Mouse (Mus musculus) brown adipose tissue, adult 24 weeks (tissue): Measurements from ENCODE around the gene Bckdhb. TPM values are rescaled to one million over a fixed set of nuclear protein-coding genes. Genes with fewer than 3 reads are reported as not detected.
"Not testable (repeated sequence)": the region's sequence is repeated elsewhere in the genome, so short reads cannot be mapped to it uniquely, and the experiment has no call there.

Experiments used
- H3K27ac ChIP-seq: fragments of 200-500 bp; replicated peaks from 2 replicates; pipeline ENCODE4 v1.5.1; 2012; ENCODE audit warnings: low read depth, mild to moderate bottlenecking, low read length
- H3K4me1 ChIP-seq: fragments of 200-500 bp; 2 replicates; pipeline ENCODE4 v1.6.1; 2012; ENCODE audit warnings: low read length, mixed read lengths; ENCODE audit not compliant: control insufficient read depth, insufficient read depth, insufficient read length
- H3K4me3 ChIP-seq: fragments of 200-500 bp; 2 replicates; pipeline ENCODE4 v1.5.1; 2012; ENCODE audit warnings: low read depth, mild to moderate bottlenecking, low read length, moderate library complexity; ENCODE audit not compliant: insufficient read depth
- polyA plus RNA-seq: library from polyadenylated mRNA; stranded (reverse); fragments of >200 nt; gene quantifications from 2 replicates; pipeline ENCODE4 v1.2.4, GENCODE M21; 2012; ENCODE audit not compliant: missing spikeins, insufficient read depth, insufficient read length

Bckdhb gene
- polyA plus RNA-seq, 1 experiment: 253 TPM

DNA sequence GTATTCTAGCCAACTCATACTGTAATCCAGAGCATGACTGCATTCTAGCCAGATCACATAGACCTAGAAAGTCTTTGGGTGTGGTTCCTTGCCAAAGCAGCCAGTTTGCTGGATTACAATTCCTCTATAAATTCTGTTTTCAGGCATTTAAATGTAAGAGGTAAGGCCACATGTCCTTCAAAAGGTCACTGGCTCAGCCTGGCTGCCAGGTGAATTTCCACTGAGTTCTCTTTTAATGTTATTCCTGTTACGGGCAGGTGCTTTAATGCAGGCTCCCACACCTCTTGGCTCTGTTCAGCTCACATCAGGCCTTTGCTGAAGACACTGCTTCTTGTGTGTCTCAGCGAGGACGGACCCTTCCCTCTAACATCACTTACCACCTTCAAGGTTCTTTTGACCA is 15.1 kb downstream of the Bckdhb start:
- no peak overlapping the region for H3K27ac ChIP-seq
- no peaks in the 10 kb centered on the region for H3K4me1 ChIP-seq
- no peak overlapping the region for H3K4me3 ChIP-seq

DNA sequence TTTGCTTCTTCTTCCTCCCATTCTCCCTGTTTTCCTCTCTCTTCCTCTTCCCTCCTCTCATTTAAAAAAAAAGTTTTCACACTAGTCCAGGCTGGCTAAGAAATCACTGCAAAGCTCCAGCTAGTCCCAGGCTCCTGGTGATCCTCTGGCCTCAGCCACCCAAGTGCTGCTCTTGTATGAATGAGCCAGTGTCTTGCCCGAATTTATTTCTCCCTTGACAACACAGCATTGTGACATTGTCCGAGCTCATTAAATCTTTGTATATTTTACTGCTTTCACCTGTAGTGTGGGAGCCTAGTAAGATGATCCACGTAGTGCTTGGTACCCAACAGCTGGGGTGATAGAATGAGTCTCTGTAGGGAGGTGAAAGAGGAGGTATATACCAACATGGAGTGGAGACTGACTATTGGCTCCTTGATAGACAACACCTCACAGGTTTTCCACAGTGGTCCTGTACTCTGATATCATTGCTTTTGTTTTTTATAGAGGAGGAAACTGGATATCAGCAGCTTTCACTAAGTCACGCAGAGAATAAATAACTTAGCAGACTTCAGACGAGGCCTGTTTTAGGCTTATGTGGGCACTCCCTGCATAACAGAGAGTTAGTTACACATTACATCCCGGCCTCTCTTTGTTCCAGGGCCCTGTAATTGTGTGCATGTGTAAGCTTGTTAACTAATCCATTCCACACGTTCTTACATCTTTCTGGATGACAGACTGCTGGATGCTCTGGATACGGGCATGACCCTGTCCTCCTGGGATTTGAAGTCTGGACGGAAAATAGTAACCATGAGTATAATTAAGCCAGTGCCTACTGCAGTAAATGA is 15.8 kb downstream of the Bckdhb start:
- Histone ChIP-seq H3K4me1 (no peaks in the 10 kb centered on the region), H3K4me3 (no peak overlapping the region), H3K27ac (no peak overlapping the region)

- H3K4me3 ChIP-seq: no peak overlapping the region
- no peak overlapping the region for H3K27ac ChIP-seq
- H3K4me1 ChIP-seq: no peaks in the 10 kb centered on the region
Measured at GRCm38 (mm10) chr9:83951336-83951735, 26.4 kb downstream of the Bckdhb start.

DNA sequence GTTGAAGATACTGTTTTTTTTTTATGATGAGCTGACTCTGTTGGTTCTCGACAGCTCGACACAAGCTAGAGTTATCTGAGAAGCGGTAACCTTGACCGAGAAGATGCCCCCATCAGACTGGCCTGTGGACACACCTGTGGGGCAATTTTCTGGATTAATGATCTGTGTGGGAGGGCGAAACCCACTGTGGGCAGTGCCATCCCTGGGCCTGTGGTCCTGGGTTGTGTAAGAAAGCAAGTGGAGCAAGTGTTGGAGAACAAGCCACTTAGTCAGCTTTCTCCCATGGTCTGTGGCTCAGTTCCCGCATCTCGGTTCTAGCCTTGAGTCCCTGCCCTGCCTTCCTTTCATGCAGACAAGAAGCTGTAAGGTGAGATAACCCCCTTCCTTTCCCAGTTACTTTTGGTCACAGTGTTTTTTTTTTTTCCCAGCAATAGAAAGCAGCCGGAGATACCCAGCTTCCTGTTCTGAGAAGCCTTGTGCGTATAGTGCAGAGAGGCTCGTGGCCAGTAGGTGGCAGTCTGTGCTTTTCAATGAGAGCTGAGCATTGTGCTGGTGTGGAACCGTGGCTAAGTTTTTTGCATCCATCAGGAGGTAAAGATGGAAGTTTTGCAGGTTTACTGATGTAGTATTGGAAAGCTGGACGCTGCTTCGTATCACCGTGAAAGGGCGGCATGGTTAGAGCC is 31.8 kb downstream of the Bckdhb start:
- Histone ChIP-seq H3K27ac (no peak overlapping the region), H3K4me3 (no peak overlapping the region), H3K4me1 (no peaks in the 10 kb centered on the region)

- Histone ChIP-seq H3K4me3 (no peak overlapping the region), H3K4me1 (no peaks in the 10 kb centered on the region), H3K27ac (no peak overlapping the region)
Measured at GRCm38 (mm10) chr9:83962098-83963086, 37.4 kb downstream of the Bckdhb start.

DNA sequence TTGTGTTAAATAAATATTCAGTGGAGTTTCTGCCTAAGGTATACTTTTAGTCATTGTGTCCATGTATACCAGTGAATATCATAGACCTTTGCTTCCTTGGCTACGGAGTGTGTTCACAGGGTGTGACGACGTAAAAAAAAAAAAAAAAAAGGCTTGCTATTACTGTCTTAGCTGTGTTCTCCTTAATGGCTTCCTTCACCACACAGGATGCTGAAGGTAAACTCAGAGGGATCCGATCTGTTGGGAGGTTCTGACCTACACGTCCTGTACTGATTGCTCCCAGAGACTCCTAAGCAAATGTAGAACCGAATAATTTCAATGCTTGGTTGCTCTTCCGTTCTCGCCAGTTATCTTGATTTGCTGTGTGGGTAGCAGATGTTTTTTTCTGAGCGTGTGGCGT is 38.4 kb downstream of the Bckdhb start:
- no peak overlapping the region for H3K27ac ChIP-seq

DNA sequence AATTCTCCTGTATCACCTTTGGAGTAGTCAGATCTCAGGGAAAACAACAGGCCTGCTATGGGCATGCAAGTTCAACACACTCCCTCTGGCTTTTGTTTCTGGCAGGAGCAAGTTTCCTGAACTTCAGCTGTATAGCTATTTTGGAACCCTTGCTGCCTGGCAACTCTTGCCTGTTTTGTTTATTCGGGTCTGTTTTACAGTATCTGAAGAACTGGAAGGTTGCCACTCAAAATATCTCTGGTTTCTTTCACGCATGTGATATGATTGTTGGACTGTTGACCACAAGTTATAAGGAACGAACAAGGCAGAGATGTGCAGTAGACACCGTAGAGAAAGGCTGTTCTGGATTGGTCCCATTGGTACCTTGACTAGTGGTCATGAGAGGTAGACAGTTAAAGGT is 39.4 kb downstream of the Bckdhb start:
- Histone ChIP-seq H3K4me3 (no peak overlapping the region), H3K4me1 (no peaks in the 10 kb centered on the region), H3K27ac (no peak overlapping the region)

More for the DNA sequence above, 38.4 kb downstream of the Bckdhb start:
- Histone ChIP-seq H3K4me3 (no peak overlapping the region), H3K4me1 (no peaks in the 10 kb centered on the region)

GRCm38 (mm10) chr9:83967439-83968050 is 42.6 kb downstream of the Bckdhb start:
- Histone ChIP-seq H3K27ac (no peak overlapping the region), H3K4me1 (no peaks in the 10 kb centered on the region), H3K4me3 (no peak overlapping the region)

DNA sequence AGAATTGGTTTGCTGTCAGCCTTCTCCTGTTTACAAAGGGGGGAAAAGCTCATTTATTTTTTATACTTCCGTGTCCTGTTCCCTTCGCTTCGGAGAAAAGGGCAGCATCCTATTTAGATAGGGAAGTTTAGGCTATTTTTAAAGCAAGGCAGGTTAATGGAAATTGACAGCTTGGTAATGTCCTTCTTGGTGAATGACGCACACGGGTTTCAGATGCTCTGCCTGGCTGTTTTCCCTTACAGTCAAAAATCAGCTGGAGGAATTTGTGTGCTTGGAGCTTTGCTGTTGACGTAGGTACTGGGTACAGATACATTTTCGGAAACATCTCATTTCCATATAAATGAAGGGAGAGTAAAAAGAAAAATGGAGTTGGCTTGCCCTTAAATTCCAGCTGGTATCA is 44.4 kb downstream of the Bckdhb start:
- Histone ChIP-seq H3K4me1 (no peaks in the 10 kb centered on the region), H3K27ac (no peak overlapping the region), H3K4me3 (no peak overlapping the region)

DNA sequence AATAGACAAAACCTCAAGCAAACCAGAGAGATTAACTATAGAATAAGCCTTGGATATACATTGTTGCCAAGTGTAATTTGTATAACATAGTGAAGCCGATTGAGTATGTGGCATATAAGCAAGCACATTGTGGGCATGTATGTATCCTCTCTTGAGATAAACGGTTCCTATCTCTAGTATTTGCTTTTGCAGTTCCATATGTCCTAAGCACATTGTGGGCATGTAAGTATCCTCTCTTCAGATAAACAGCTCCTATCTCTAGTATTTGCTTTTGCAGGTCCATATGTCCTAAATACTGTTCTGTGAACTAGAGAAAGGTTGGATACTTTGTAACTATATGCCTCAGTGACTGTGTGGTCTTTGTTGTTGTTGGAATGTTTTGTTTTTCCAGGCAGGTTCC is 48.5 kb downstream of the Bckdhb start:
- Histone ChIP-seq H3K27ac (no peak overlapping the region), H3K4me3 (no peak overlapping the region), H3K4me1 (no peaks in the 10 kb centered on the region)

- Histone ChIP-seq H3K4me1 (no peaks in the 10 kb centered on the region), H3K27ac (no peak overlapping the region), H3K4me3 (no peak overlapping the region)
Measured at GRCm38 (mm10) chr9:83975811-83976210, 50.9 kb downstream of the Bckdhb start.

GRCm38 (mm10) chr9:83981234-83981633 is 56.3 kb downstream of the Bckdhb start:
- H3K4me1 ChIP-seq: no peaks in the 10 kb centered on the region
- no peak overlapping the region for H3K27ac ChIP-seq
- no peak overlapping the region for H3K4me3 ChIP-seq

DNA sequence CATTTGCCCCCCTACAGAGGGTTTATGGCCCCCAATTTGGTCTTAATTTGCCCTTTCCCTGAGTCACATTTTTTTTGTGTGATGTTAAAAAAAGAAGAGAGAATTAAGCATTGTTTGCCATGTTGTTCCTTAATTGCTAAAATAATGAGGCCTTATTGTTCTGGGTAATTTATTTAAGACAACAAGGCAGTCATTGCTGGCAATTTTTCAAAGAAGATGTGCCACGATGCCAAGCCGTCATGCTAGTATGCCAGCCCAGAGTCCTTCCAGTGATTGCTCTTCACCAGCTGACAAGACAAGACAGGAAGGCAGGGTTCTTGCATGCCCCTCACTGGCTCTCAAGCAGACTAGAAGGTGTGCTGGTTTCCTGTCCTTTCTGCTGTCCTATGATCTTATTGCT is 84.0 kb downstream of the Bckdhb start:
- no peak overlapping the region for H3K4me3 ChIP-seq
- no peak overlapping the region for H3K27ac ChIP-seq
- H3K4me1 ChIP-seq: no peaks in the 10 kb centered on the region

DNA sequence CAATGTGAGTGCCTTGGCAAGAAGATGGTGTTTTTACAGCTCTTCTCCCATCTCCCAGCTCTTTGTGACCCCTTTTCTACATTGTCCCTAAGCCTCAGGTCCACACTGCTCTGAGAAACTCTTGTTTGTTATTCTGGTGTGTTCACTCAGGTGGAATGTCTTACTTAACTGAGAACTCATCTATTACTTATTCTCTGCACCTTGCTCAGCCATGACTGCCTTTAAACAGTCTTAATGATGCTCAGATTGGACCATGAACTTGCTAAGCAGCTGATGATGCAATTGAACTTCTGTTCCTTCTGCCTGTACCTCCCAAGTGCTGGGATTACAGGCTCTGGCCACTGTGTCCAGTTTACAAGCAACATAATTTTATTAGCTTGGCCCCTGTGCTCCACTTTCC is 86.2 kb downstream of the Bckdhb start:
- H3K4me1 ChIP-seq: no peaks in the 10 kb centered on the region
- no peak overlapping the region for H3K27ac ChIP-seq
- no peak overlapping the region for H3K4me3 ChIP-seq

DNA sequence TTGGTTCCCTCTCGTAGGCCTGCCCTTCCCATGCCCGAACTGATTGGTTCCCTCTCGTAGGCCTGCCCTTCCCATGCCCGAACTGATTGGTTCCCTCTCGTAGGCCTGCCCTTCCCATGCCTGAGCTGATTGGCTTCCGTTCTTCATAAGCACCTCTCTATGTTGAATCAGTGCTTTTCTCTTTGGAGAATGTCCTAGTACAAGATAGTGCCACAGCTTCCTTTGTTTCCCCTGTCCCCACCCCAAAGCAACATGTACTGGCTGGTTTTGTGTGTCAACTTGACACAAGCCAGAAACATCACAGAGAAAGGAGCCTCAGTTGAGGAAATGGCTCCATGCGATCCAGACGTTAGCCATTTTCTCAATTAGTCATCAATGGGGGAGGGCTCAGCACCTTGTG is 93.2 kb downstream of the Bckdhb start:
- not testable (repeated sequence) for H3K4me3 ChIP-seq, H3K4me1 ChIP-seq, H3K27ac ChIP-seq
